15 mouse cellular contexts compared by ENCODE assay signal in genomic region chr5:131717359-131717965, GRCm38 (mm10).
DNase-seq lines count a peak whose midpoint lies in the region; ATAC-seq and TF ChIP-seq lines count a peak whose summit lies in the region.
"Had no signal": no experiment of that assay in that cellular context is flagged by ENCODE, and none has a peak within 500 bp of the region (broad histone marks: within the 10 kb centered on the region; RNA-seq: fewer than 3 reads in every experiment).

No protein-coding gene starts in this region.

- no peak overlapping the region for H3K9ac ChIP-seq in forebrain, embryonic 11.5 days (ENCODE audit: low read length)
- no peak overlapping the region for H3K9ac ChIP-seq in hindbrain, embryonic 15.5 days
- H3K9ac ChIP-seq in neural tube, embryonic 12.5 days: no peak overlapping the region
- no peak overlapping the region for H3K9ac ChIP-seq in liver, postnatal 0 days (replicated peaks)

- ATAC-seq in forebrain, embryonic 11.5 days (replicated peaks; ENCODE audit: low FRiP score): peak; percentile 71
- ATAC-seq in hindbrain, embryonic 15.5 days (ENCODE audit: low FRiP score, low read depth): peak; percentile 83
- ATAC-seq in neural tube, embryonic 12.5 days (ENCODE audit: low FRiP score, low read depth): peak; percentile 66; the same call in 1 of the 2 replicates
- no peak for ATAC-seq in liver, postnatal 0 days

- no peak for TF ChIP-seq CTCF in liver, postnatal 0 days (IDR thresholded peaks at IDR 0.05; ENCODE audit: low read depth)

- H3K4me3 ChIP-seq in forebrain, embryonic 11.5 days (ENCODE audit: low read depth, low read length): no peak overlapping the region
- no peak overlapping the region for H3K4me3 ChIP-seq in hindbrain, embryonic 15.5 days
- no peak overlapping the region for H3K4me3 ChIP-seq in neural tube, embryonic 12.5 days
- H3K4me3 ChIP-seq in liver, postnatal 0 days (ENCODE audit: low read depth, low read length): no peak overlapping the region
- H3K4me3 ChIP-seq: megakaryocyte, embryonic 14.5 days had no signal

- H3K4me2 ChIP-seq in forebrain, embryonic 11.5 days (ENCODE audit: low read depth, low read length, severe bottlenecking): no peak overlapping the region; the same call in 1 of the 2 replicates
- H3K4me2 ChIP-seq in hindbrain, embryonic 15.5 days: peak overlapping the region; percentile 10
- no peak overlapping the region for H3K4me2 ChIP-seq in neural tube, embryonic 12.5 days (replicated peaks)
- H3K4me2 ChIP-seq in liver, postnatal 0 days (ENCODE audit: low read depth, low read length): no peak overlapping the region

- H3K27me3 ChIP-seq in forebrain, embryonic 11.5 days (ENCODE audit: control insufficient read depth, insufficient read depth, low read length): no peaks in the 10 kb centered on the region
- no peaks in the 10 kb centered on the region for H3K27me3 ChIP-seq in hindbrain, embryonic 15.5 days
- no peaks in the 10 kb centered on the region for H3K27me3 ChIP-seq in neural tube, embryonic 12.5 days (replicated peaks)
- no peaks in the 10 kb centered on the region for H3K27me3 ChIP-seq in liver, postnatal 0 days (ENCODE audit: insufficient read depth, low read length)

- peak; percentile 18 to 39 for DNase-seq in left cerebral cortex, adult 18-20 months (ENCODE audit: low spot score in 2 of 2)
- no peak for DNase-seq in left cerebral cortex, postnatal 10 days (ENCODE audit: extremely low spot score in 1 of 2, low spot score in 2 of 2)
- DNase-seq in forebrain, embryonic 11.5 days (ENCODE audit: low spot score): peak; percentile 57
- DNase-seq in ovary, postnatal 36 days (ENCODE audit: low spot score): no peak
- DNase-seq in lung, postnatal 25 days (ENCODE audit: low spot score): no peak
- DNase-seq in liver, postnatal 0 days: no peak
- DNase-seq: adrenal gland, postnatal 14 days; heart, postnatal 10 days; kidney, adult 9 months; layer of hippocampus, adult 9-11 months; liver; thymus, postnatal 25 days had no signal

- H3K27ac ChIP-seq in forebrain, embryonic 11.5 days (ENCODE audit: low read depth, low read length): no peak overlapping the region
- H3K27ac ChIP-seq in hindbrain, embryonic 15.5 days (replicated peaks): peak overlapping the region; percentile 77
- no peak overlapping the region; the same call in 1 of the 2 replicates for H3K27ac ChIP-seq in neural tube, embryonic 12.5 days
- no peak overlapping the region for H3K27ac ChIP-seq in liver, postnatal 0 days (ENCODE audit: low read depth)

- H3K36me3 ChIP-seq in forebrain, embryonic 11.5 days (ENCODE audit: control insufficient read depth, insufficient read depth, low read length): no peaks in the 10 kb centered on the region; the same call in 1 of the 2 replicates
- no peaks in the 10 kb centered on the region for H3K36me3 ChIP-seq in hindbrain, embryonic 15.5 days
- H3K36me3 ChIP-seq in neural tube, embryonic 12.5 days: peaks cover 8% of the 10 kb centered on the region; the same call in 1 of the 2 replicates
- H3K36me3 ChIP-seq in liver, postnatal 0 days (replicated peaks; ENCODE audit: insufficient read depth, low read length): no peaks in the 10 kb centered on the region

- H3K9me3 ChIP-seq in forebrain, embryonic 11.5 days (ENCODE audit: control insufficient read depth, low read length): peaks cover 1% of the 10 kb centered on the region
- no peaks in the 10 kb centered on the region for H3K9me3 ChIP-seq in hindbrain, embryonic 15.5 days
- no peaks in the 10 kb centered on the region for H3K9me3 ChIP-seq in neural tube, embryonic 12.5 days
- no peaks in the 10 kb centered on the region for H3K9me3 ChIP-seq in liver, postnatal 0 days (ENCODE audit: low read length)

- 69% methylated on average over 19 of the region's 19 CpGs for WGBS in forebrain, embryonic 11.5 days
- 29% methylated on average over 19 of the region's 19 CpGs for WGBS in hindbrain, embryonic 15.5 days
- WGBS in neural tube, embryonic 12.5 days: 55% methylated on average over 19 of the region's 19 CpGs
- 79% methylated on average over 19 of the region's 19 CpGs for WGBS in liver, postnatal 0 days (ENCODE audit: insufficient replicate concordance)

- intact Hi-C loops in left cerebral cortex, postnatal 10 days (cut with DNase I): no loop called here

- no peak for TF ChIP-seq EP300 in liver, postnatal 0 days (IDR thresholded peaks at IDR 0.05; ENCODE audit: low read depth)

- H3K4me1 ChIP-seq in forebrain, embryonic 11.5 days (replicated peaks; ENCODE audit: control insufficient read depth, insufficient read depth, low read length): peaks cover 3% of the 10 kb centered on the region; the same call in 1 of the 2 replicates
- H3K4me1 ChIP-seq in hindbrain, embryonic 15.5 days (replicated peaks): peaks cover 42% of the 10 kb centered on the region
- H3K4me1 ChIP-seq in neural tube, embryonic 12.5 days: peaks cover 27% of the 10 kb centered on the region
- H3K4me1 ChIP-seq in liver, postnatal 0 days (ENCODE audit: insufficient read depth): no peaks in the 10 kb centered on the region

Comparison
In these comparisons a context has a peak if more than half of its experiments do, and no peak if none do; other contexts are left out.
1. DNase-seq: peak in left cerebral cortex, adult 18-20 months (2 of 2) and forebrain, embryonic 11.5 days (single experiment); none in left cerebral cortex, postnatal 10 days (0 of 2), ovary, postnatal 36 days (single experiment), lung, postnatal 25 days (single experiment) and liver, postnatal 0 days (single experiment).